Mouse (Mus musculus): ENCODE results near the gene Adm2. TPM values are rescaled to one million over a fixed set of nuclear protein-coding genes. Genes with fewer than 3 reads are reported as not detected.

Adm2 gene
- polyA plus RNA-seq, 1 experiment from 2014 or later: 0.17 TPM

DNA sequence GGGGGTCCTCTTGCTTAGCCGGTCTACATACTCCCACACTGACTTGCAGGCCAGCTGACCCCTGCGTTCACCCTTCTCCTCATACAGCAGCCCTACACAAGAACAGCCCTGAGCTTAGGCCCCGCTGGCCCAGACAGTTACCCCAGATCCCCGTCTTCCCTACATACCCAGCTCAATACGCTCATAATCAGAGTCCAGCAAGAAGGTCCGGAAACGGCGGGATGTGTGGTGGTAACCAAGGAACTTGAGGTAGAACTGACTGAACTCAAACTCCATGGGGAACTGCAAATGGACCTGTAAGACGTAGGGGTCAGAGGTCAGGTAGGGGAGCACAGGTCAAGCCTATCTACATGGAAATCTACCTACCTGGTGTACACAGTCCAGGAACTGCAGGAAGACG, 28.7 kb upstream of the Adm2 start:
- WGBS: 93% methylated on average over 10 of the region's 10 CpGs
- Histone ChIP-seq H3K4me3 (no peak overlapping the region), H3K36me3 (replicated peaks) (peaks cover 99% of the 10 kb centered on the region)

GRCm38 (mm10) chr15:89295580-89296165, 26.8 kb upstream of the Adm2 start:
- Histone ChIP-seq H3K36me3 (replicated peaks) (peaks cover 97% of the 10 kb centered on the region), H3K4me3 (no peak overlapping the region), H3K27ac (no peak overlapping the region), H3K27me3 (ENCODE audit: poor library complexity, severe bottlenecking) (no peaks in the 10 kb centered on the region), H3K9me3 (no peaks in the 10 kb centered on the region), H3K4me1 (no peaks in the 10 kb centered on the region)
- WGBS: 93% methylated on average over 8 of the region's 8 CpGs
- DNase-seq (ENCODE audit: extremely low spot score, low spot score): no peak

More for the DNA sequence above, 28.7 kb upstream of the Adm2 start:
- Histone ChIP-seq H3K4me1 (no peaks in the 10 kb centered on the region), H3K9me3 (no peaks in the 10 kb centered on the region), H3K27ac (no peak overlapping the region), H3K27me3 (ENCODE audit: poor library complexity, severe bottlenecking) (no peaks in the 10 kb centered on the region)
- no peak for DNase-seq (ENCODE audit: extremely low spot score, low spot score)

GRCm38 (mm10) chr15:89296465-89296864, 26.1 kb upstream of the Adm2 start:
- Histone ChIP-seq H3K4me3 (no peak overlapping the region), H3K27ac (no peak overlapping the region), H3K36me3 (replicated peaks) (peaks cover 97% of the 10 kb centered on the region), H3K9me3 (no peaks in the 10 kb centered on the region), H3K27me3 (ENCODE audit: poor library complexity, severe bottlenecking) (no peaks in the 10 kb centered on the region), H3K4me1 (no peaks in the 10 kb centered on the region)
- DNase-seq (ENCODE audit: extremely low spot score, low spot score): no peak
- 84% methylated on average over 1 of the region's 1 CpGs for WGBS

DNA sequence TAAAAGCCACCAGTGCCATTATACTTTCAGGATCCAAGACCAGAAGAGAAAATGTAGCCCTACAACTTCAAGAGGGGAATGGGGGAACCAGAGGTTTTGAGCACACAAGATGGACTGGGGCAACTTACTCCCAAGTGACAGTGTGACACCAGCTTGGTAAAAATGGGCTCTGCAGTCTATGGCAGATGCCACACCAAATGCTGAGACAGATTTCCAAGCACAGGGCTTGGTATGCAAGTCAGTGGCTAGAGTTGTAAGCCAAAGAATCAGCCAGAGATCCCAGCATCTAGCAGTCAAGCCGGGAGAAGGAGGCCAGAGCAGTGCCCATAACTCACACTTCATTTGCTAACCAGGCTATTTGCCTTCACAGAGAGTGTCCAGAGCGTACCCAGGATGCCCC, 24.8 kb upstream of the Adm2 start:
- peaks cover 97% of the 10 kb centered on the region for H3K36me3 ChIP-seq (replicated peaks)
- 97% methylated on average over 2 of the region's 2 CpGs for WGBS
- H3K27me3 ChIP-seq (ENCODE audit: poor library complexity, severe bottlenecking): no peaks in the 10 kb centered on the region
- H3K9me3 ChIP-seq: no peaks in the 10 kb centered on the region
- no peak overlapping the region for H3K27ac ChIP-seq
- H3K4me1 ChIP-seq: no peaks in the 10 kb centered on the region
- DNase-seq (ENCODE audit: extremely low spot score, low spot score): no peak
- no peak overlapping the region for H3K4me3 ChIP-seq

GRCm38 (mm10) chr15:89300180-89300579, 22.3 kb upstream of the Adm2 start:
- Histone ChIP-seq H3K36me3 (replicated peaks) (peaks cover 97% of the 10 kb centered on the region), H3K4me3 (no peak overlapping the region), H3K9me3 (no peaks in the 10 kb centered on the region), H3K27me3 (ENCODE audit: poor library complexity, severe bottlenecking) (no peaks in the 10 kb centered on the region), H3K4me1 (no peaks in the 10 kb centered on the region), H3K27ac (no peak overlapping the region)
- 95% methylated on average over 13 of the region's 13 CpGs for WGBS
- no peak for DNase-seq (ENCODE audit: extremely low spot score, low spot score)

- H3K9me3 ChIP-seq: no peaks in the 10 kb centered on the region
- H3K27me3 ChIP-seq (ENCODE audit: poor library complexity, severe bottlenecking): no peaks in the 10 kb centered on the region
- H3K4me3 ChIP-seq: no peak overlapping the region
- no peaks in the 10 kb centered on the region for H3K4me1 ChIP-seq
- H3K27ac ChIP-seq: no peak overlapping the region
- 98% methylated on average over 8 of the region's 8 CpGs for WGBS
- no peak for DNase-seq (ENCODE audit: extremely low spot score, low spot score)
- H3K36me3 ChIP-seq (replicated peaks): peaks cover 97% of the 10 kb centered on the region
Measured at GRCm38 (mm10) chr15:89300600-89300999, 21.9 kb upstream of the Adm2 start.

GRCm38 (mm10) chr15:89305966-89306365, 16.6 kb upstream of the Adm2 start:
- no peak for DNase-seq (ENCODE audit: extremely low spot score, low spot score)
- Histone ChIP-seq H3K4me1 (no peaks in the 10 kb centered on the region), H3K9me3 (no peaks in the 10 kb centered on the region), H3K4me3 (no peak overlapping the region), H3K27me3 (ENCODE audit: poor library complexity, severe bottlenecking) (no peaks in the 10 kb centered on the region), H3K36me3 (replicated peaks) (peaks cover 70% of the 10 kb centered on the region), H3K27ac (no peak overlapping the region)
- 72% methylated on average over 1 of the region's 1 CpGs for WGBS

GRCm38 (mm10) chr15:89307461-89307860, 15.1 kb upstream of the Adm2 start:
- H3K27ac ChIP-seq: no peak overlapping the region
- no peaks in the 10 kb centered on the region for H3K27me3 ChIP-seq (ENCODE audit: poor library complexity, severe bottlenecking)
- no peak for DNase-seq (ENCODE audit: extremely low spot score, low spot score)
- H3K4me1 ChIP-seq: peaks cover 1% of the 10 kb centered on the region
- no peaks in the 10 kb centered on the region for H3K9me3 ChIP-seq
- peaks cover 56% of the 10 kb centered on the region for H3K36me3 ChIP-seq (replicated peaks)
- no peak overlapping the region for H3K4me3 ChIP-seq
- 91% methylated on average over 13 of the region's 13 CpGs for WGBS

DNA sequence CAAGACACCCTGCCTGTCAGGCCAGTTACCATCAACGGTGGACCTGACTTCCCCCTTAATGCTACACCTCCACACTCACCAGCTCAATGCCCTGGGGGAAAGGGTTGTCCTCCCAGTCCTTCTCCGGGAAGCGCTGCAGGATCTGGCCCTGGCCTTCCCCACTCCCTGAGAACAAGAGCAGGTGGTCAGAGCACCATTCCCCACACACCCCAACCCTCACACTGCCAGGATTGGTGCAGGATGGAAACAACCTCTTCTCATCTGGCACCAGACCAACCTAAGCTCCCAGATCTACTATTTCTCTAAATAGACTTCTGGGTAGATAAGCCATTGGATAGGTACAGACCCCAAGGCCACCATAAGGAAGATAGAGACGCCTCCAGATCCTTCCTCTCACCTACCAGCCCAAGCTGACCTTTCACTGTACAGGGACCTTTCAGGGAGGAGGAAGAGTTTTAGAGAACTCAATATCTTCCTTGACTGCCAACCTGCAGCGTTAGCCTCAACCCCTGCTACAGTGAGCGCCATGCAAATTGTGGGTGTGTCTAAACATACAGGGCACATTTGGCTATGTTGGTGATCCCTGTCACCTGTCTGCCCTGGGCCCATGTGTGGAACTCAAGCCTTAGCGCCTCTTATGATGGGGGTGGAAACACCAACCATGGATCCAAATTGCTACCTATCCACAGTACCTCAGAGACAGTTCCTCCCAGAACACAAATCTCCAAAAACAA, 13.9 kb upstream of the Adm2 start:
- Histone ChIP-seq H3K27me3 (ENCODE audit: poor library complexity, severe bottlenecking) (no peaks in the 10 kb centered on the region), H3K9me3 (no peaks in the 10 kb centered on the region), H3K27ac (no peak overlapping the region), H3K4me1 (peaks cover 13% of the 10 kb centered on the region), H3K36me3 (replicated peaks) (peaks cover 44% of the 10 kb centered on the region), H3K4me3 (no peak overlapping the region)
- DNase-seq (ENCODE audit: extremely low spot score, low spot score): no peak
- WGBS: 86% methylated on average over 7 of the region's 7 CpGs

DNA sequence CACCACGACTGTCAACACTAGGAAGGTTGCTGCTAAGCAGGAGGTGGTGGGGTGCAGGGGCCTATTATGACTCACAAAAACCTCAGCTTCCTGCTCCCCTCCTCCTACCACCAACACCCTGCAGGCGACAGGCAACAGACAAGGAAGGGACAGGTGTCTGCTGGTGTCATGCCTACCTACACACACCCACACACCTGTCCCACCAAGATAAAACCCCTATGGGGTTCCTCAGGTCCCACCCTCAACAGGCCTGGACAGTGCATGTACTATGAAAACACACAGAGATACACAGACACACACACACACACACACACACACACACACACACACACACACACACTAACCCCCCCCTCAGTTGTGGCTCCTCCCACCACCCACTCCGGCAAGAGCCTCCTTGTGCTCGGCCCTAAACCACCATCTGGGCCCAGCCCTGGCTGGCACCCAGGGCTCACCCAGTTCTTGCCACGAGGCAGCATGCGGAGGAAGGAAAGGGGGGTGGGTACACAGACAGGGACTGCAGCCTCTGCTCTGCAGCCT, 12.5 kb upstream of the Adm2 start:
- Histone ChIP-seq H3K4me3 (no peak overlapping the region), H3K27me3 (ENCODE audit: poor library complexity, severe bottlenecking) (no peaks in the 10 kb centered on the region), H3K4me1 (peaks cover 24% of the 10 kb centered on the region), H3K9me3 (no peaks in the 10 kb centered on the region), H3K36me3 (replicated peaks) (peaks cover 30% of the 10 kb centered on the region), H3K27ac (no peak overlapping the region)
- WGBS: 82% methylated on average over 6 of the region's 6 CpGs
- no peak for DNase-seq (ENCODE audit: extremely low spot score, low spot score)

DNA sequence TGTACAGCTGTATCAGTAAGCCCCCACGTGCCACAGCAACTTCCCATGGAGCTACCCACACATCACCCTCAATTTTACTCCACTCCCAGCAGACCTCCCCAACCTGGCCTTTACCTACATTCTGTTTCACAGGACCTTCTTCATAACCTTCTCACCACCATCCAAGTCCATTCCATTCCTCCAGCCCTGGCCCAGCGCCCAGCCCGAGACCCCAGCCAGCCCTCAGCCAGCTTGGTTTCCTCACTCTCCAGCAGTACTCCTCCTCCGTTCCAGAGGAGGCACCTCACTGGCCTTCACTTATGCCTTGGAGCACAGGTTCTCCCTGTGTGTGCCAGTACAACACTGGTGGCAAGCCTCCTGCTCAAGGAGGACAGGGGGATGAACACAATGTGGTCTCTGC, 9.2 kb upstream of the Adm2 start:
- DNase-seq (ENCODE audit: extremely low spot score, low spot score): no peak
- H3K4me1 ChIP-seq: peaks cover 33% of the 10 kb centered on the region
- H3K36me3 ChIP-seq (replicated peaks): no peaks in the 10 kb centered on the region
- H3K27ac ChIP-seq: no peak overlapping the region
- peak overlapping the region; percentile 98; the same call in 1 of the 2 replicates for H3K4me3 ChIP-seq
- H3K27me3 ChIP-seq (ENCODE audit: poor library complexity, severe bottlenecking): no peaks in the 10 kb centered on the region
- 92% methylated on average over 4 of the region's 4 CpGs for WGBS
- no peaks in the 10 kb centered on the region for H3K9me3 ChIP-seq

GRCm38 (mm10) chr15:89314107-89314506, 8.4 kb upstream of the Adm2 start:
- no peaks in the 10 kb centered on the region for H3K9me3 ChIP-seq
- H3K27ac ChIP-seq: peak overlapping the region; percentile 90

DNA sequence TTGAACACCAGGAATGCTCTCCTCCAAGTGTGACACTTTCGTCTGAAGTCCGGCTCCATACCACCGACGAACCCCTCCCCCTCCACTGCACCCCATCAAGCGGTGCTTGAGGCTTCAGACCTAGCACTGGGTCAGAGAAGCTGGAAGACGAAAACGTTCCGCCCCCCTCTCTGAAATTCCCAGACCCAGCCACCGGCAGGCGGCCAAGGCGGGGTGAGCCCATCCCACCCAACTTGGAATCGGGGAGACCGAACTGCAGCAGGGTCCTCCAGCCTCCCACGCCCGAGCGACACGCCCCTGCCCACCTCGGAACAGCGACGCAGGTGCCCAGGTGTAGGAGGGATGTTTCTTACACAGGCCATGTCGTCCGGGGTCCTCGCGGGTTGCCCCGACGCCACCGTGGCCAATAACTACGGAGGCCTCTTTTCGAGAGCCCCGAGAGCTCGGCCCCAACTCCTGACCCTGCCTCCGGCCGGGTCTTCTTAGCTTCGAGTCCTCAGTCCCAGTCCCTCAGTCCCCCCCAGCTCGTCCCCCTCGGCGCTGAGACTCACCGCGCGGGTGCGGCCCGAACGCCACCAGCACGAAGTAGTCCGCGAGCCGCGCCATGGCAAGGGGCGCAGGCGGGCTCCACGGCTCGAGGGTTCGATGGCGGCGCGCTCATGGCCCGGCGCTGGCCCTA, 7.9 kb upstream of the Adm2 start:
- Histone ChIP-seq H3K36me3 (replicated peaks) (no peaks in the 10 kb centered on the region), H3K4me3 (peak overlapping the region; percentile 98), H3K27me3 (ENCODE audit: poor library complexity, severe bottlenecking) (no peaks in the 10 kb centered on the region), H3K4me1 (peaks cover 33% of the 10 kb centered on the region), H3K9me3 (no peaks in the 10 kb centered on the region), H3K27ac (peak overlapping the region; percentile 90)
- under 1% methylated on average over 58 of the region's 58 CpGs for WGBS
- DNase-seq (ENCODE audit: extremely low spot score, low spot score): peak; percentile 31

More at GRCm38 (mm10) chr15:89314107-89314506, 8.4 kb upstream of the Adm2 start:
- WGBS: 32% methylated on average over 3 of the region's 3 CpGs
- Histone ChIP-seq H3K36me3 (replicated peaks) (no peaks in the 10 kb centered on the region), H3K4me3 (peak overlapping the region; percentile 98), H3K27me3 (ENCODE audit: poor library complexity, severe bottlenecking) (no peaks in the 10 kb centered on the region), H3K4me1 (peaks cover 33% of the 10 kb centered on the region)
- no peak for DNase-seq (ENCODE audit: extremely low spot score, low spot score)
